19 mouse cellular contexts compared by ENCODE assay signal in genomic region chr13:100879326-100879725, GRCm38 (mm10). TPM values are rescaled to one million over a fixed set of nuclear protein-coding genes. Genes with fewer than 3 reads are reported as not detected.
DNase-seq lines count a peak whose midpoint lies in the region; ATAC-seq and TF ChIP-seq lines count a peak whose summit lies in the region.
"Had no signal": no experiment of that assay in that cellular context is flagged by ENCODE, and none has a peak within 500 bp of the region (broad histone marks: within the 10 kb centered on the region; RNA-seq: fewer than 3 reads in every experiment).

No protein-coding gene starts in this region.

- DNase-seq in heart, embryonic 10.5 days (ENCODE audit: low spot score): peak; percentile 24
- no peak for DNase-seq in heart, postnatal 4 days
- peak; percentile 69 for DNase-seq in kidney, postnatal 0 days (ENCODE audit: low spot score)
- no peak for DNase-seq in kidney, adult 18-20 months
- DNase-seq in embryonic facial prominence, embryonic 14.5 days (ENCODE audit: low spot score): peak; percentile 67
- no peak for DNase-seq in adrenal gland, adult 2 months
- DNase-seq: adrenal gland, postnatal 10 days; cerebellum, adult 2 months; cerebellum, postnatal 10 days; gastrocnemius, adult 2 months; gastrocnemius, postnatal 25 days; heart, postnatal 10 days had no signal

- no peaks in the 10 kb centered on the region for H3K9me3 ChIP-seq in heart, embryonic 10.5 days
- no peaks in the 10 kb centered on the region for H3K9me3 ChIP-seq in kidney, postnatal 0 days (replicated peaks; ENCODE audit: low read length)
- H3K9me3 ChIP-seq in embryonic facial prominence, embryonic 14.5 days (ENCODE audit: control insufficient read depth, low read length): no peaks in the 10 kb centered on the region
- H3K9me3 ChIP-seq: embryonic facial prominence, embryonic 15.5 days; forebrain, embryonic 10.5 days; hindbrain, embryonic 10.5 days; intestine, embryonic 15.5 days had no signal

- no peak overlapping the region for H3K9ac ChIP-seq in kidney, postnatal 0 days (ENCODE audit: low read depth, low read length)
- H3K9ac ChIP-seq in embryonic facial prominence, embryonic 14.5 days (ENCODE audit: low read depth, low read length): no peak overlapping the region
- H3K9ac ChIP-seq: embryonic facial prominence, embryonic 15.5 days; hindbrain, embryonic 14.5 days; intestine, embryonic 15.5 days had no signal

- no peak for TF ChIP-seq CTCF in kidney, postnatal 0 days (IDR thresholded peaks at IDR 0.05; ENCODE audit: low read depth)

- no peak overlapping the region for H3K4me3 ChIP-seq in heart, embryonic 10.5 days
- no peak overlapping the region for H3K4me3 ChIP-seq in kidney, postnatal 0 days (replicated peaks; ENCODE audit: low read depth, low read length)
- H3K4me3 ChIP-seq in embryonic facial prominence, embryonic 14.5 days (ENCODE audit: low read depth, low read length): no peak overlapping the region
- H3K4me3 ChIP-seq: embryonic facial prominence, embryonic 15.5 days; erythroblast, embryonic 14.5 days; forebrain, embryonic 10.5 days; gastrocnemius, adult 2 months; hindbrain, embryonic 10.5 days; intestine, embryonic 15.5 days had no signal

- H3K4me2 ChIP-seq in kidney, postnatal 0 days (ENCODE audit: low read length): no peak overlapping the region
- H3K4me2 ChIP-seq in embryonic facial prominence, embryonic 14.5 days (ENCODE audit: low read depth, low read length): no peak overlapping the region
- H3K4me2 ChIP-seq: embryonic facial prominence, embryonic 15.5 days; hindbrain, embryonic 14.5 days; intestine, embryonic 15.5 days had no signal

- 84% methylated on average over 3 of the region's 3 CpGs for WGBS in heart, embryonic 10.5 days
- 19% methylated on average over 3 of the region's 3 CpGs for WGBS in kidney, postnatal 0 days
- 52% methylated on average over 3 of the region's 3 CpGs for WGBS in embryonic facial prominence, embryonic 14.5 days

- ATAC-seq in kidney, postnatal 0 days (replicated peaks; ENCODE audit: low FRiP score, low read depth): no peak
- ATAC-seq in embryonic facial prominence, embryonic 14.5 days (ENCODE audit: low read depth): peak; percentile 65; the same call in 1 of the 2 replicates
- ATAC-seq: forebrain, embryonic 14.5 days; intestine, embryonic 15.5 days had no signal

- H3K27me3 ChIP-seq in heart, embryonic 10.5 days (ENCODE audit: insufficient read depth, poor library complexity, severe bottlenecking): no peaks in the 10 kb centered on the region
- H3K27me3 ChIP-seq in kidney, postnatal 0 days (ENCODE audit: insufficient read depth, low read length): no peaks in the 10 kb centered on the region
- no peaks in the 10 kb centered on the region for H3K27me3 ChIP-seq in embryonic facial prominence, embryonic 14.5 days (replicated peaks; ENCODE audit: control insufficient read depth, insufficient read depth, low read length)
- H3K27me3 ChIP-seq: embryonic facial prominence, embryonic 15.5 days; intestine, embryonic 15.5 days had no signal

- H3K27ac ChIP-seq in heart, embryonic 10.5 days: no peak overlapping the region
- H3K27ac ChIP-seq in kidney, postnatal 0 days: no peak overlapping the region
- H3K27ac ChIP-seq in embryonic facial prominence, embryonic 14.5 days (replicated peaks; ENCODE audit: low read depth, low read length): no peak overlapping the region
- H3K27ac ChIP-seq: embryonic facial prominence, embryonic 15.5 days; forebrain, embryonic 10.5 days; gastrocnemius, adult 2 months; hindbrain, embryonic 10.5 days; hindbrain, embryonic 14.5 days; intestine, embryonic 15.5 days had no signal

- no peaks in the 10 kb centered on the region for H3K4me1 ChIP-seq in heart, embryonic 10.5 days
- H3K4me1 ChIP-seq in kidney, postnatal 0 days (replicated peaks; ENCODE audit: insufficient read depth, low read length): no peaks in the 10 kb centered on the region
- no peaks in the 10 kb centered on the region for H3K4me1 ChIP-seq in embryonic facial prominence, embryonic 14.5 days (ENCODE audit: control insufficient read depth, insufficient read depth, low read length)
- H3K4me1 ChIP-seq: embryonic facial prominence, embryonic 15.5 days; hindbrain, embryonic 10.5 days; intestine, embryonic 15.5 days had no signal

- H3K36me3 ChIP-seq in heart, embryonic 10.5 days: no peaks in the 10 kb centered on the region
- H3K36me3 ChIP-seq in kidney, postnatal 0 days (ENCODE audit: insufficient read depth, low read length): no peaks in the 10 kb centered on the region
- no peaks in the 10 kb centered on the region for H3K36me3 ChIP-seq in embryonic facial prominence, embryonic 14.5 days (ENCODE audit: control insufficient read depth, insufficient read depth, low read length)
- H3K36me3 ChIP-seq: embryonic facial prominence, embryonic 15.5 days; forebrain, embryonic 10.5 days; hindbrain, embryonic 10.5 days; intestine, embryonic 15.5 days had no signal

RNA-seq across cellular contexts. Expression of gene Slc30a5, which starts 46.1 kb away (rescaled TPM):
- polyA plus RNA-seq in heart, embryonic 10.5 days (2016; fragmentation: Nextera tagmentation; extraction: Ambion mirVana): 39.0 and 45.6 TPM in 2 replicates
- total RNA-seq in heart, postnatal 4 days (2021): 10 to 100 TPM; 32.6 to 33.5 TPM
- polyA plus RNA-seq in kidney, postnatal 0 days (2015; fragmentation: Nextera tagmentation; extraction: Ambion mirVana): 53.0 and 54.5 TPM in 2 replicates
- polyA plus RNA-seq in embryonic facial prominence, embryonic 14.5 days (2014; fragmentation: Nextera tagmentation; extraction: Ambion mirVana): 68.0 and 75.5 TPM in 2 replicates
- 10 to 100 TPM; 42.5 to 45.0 TPM for total RNA-seq in adrenal gland, adult 2 months (2021)
- polyA plus RNA-seq in adrenal gland, adult 2 months (2012; rRNA removed): 16.9 and 19.8 TPM in 2 replicates

Comparison
In these comparisons a context has a peak if more than half of its experiments do, and no peak if none do; other contexts are left out.
1. DNase-seq: peak in heart, embryonic 10.5 days (single experiment), kidney, postnatal 0 days (single experiment) and embryonic facial prominence, embryonic 14.5 days (single experiment); none in heart, postnatal 4 days (single experiment), kidney, adult 18-20 months (single experiment) and adrenal gland, adult 2 months (single experiment).